Mouse (Mus musculus) G1E (cell line): ENCODE results near the gene Fam47e.

Experiments
- CTCF ChIP-seq: IDR thresholded peaks from 2 replicates; pipeline ENCODE4 v1.5.1; 2012; ENCODE audit warnings: low read depth, low read length, inconsistent platforms, mixed read lengths
- GATA1 ChIP-seq: IDR thresholded peaks from 2 replicates; pipeline ENCODE4 v1.6.1; 2012; ENCODE audit warnings: borderline replicate concordance, low read length, inconsistent platforms, mixed read lengths
- POLR2AphosphoS5 ChIP-seq: IDR thresholded peaks from 2 replicates; pipeline ENCODE4 v1.6.1; 2012; ENCODE audit warnings: low read depth, low read length, inconsistent platforms; ENCODE audit not compliant: insufficient replicate concordance
- TAL1 ChIP-seq: conservative IDR thresholded peaks from 2 replicates; pipeline ENCODE4 v1.6.1; 2012; ENCODE audit warnings: low read depth, low read length, inconsistent platforms, mixed read lengths

DNA sequence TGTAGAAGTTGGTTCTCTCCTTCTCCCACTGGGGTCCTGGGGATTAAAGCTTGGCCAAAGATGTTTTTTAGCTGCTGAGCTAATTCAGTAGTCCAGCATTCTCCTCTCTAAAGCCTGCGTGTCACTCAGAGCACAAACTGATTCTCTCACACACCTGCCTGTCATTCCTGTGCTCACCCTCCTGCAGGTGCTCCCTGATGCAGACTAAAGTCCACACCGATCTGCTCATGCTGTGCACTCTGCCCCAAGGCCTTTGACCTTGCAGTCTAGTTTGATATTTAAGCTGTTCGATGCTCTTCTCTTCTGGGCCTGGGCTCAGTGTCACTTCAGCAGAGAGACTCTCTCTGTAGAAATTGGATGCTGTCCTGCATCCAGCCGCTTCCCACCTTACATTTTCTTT lies 16.4 kb downstream of the Fam47e start:
- no peak for TF ChIP-seq CTCF
- TF ChIP-seq TAL1: no peak
- no peak for TF ChIP-seq POLR2AphosphoS5
- no peak for TF ChIP-seq GATA1
